Mouse (Mus musculus): ENCODE data around the gene Rnaseh2a.
"Not testable (repeated sequence)": the region's sequence is repeated elsewhere in the genome, so short reads cannot be mapped to it uniquely, and the experiment has no call there.

Gene Rnaseh2a

GRCm38 (mm10) chr8:84928456-84929306 lies 40.9 kb downstream of the Rnaseh2a start:
- DNase-seq: peak; percentile 89

- DNase-seq: no peak
Measured at GRCm38 (mm10) chr8:84927513-84927912, 42.1 kb downstream of the Rnaseh2a start.

- no peak for DNase-seq
Measured at GRCm38 (mm10) chr8:84925557-84925956, 44.0 kb downstream of the Rnaseh2a start.

GRCm38 (mm10) chr8:84921596-84921995 lies 48.0 kb downstream of the Rnaseh2a start:
- DNase-seq: no peak

GRCm38 (mm10) chr8:84918646-84919045 lies 50.9 kb downstream of the Rnaseh2a start:
- DNase-seq: no peak

- no peak for DNase-seq
Measured at GRCm38 (mm10) chr8:84917781-84918180, 51.8 kb downstream of the Rnaseh2a start.

- DNase-seq: no peak
Measured at GRCm38 (mm10) chr8:84915269-84915668, 54.3 kb downstream of the Rnaseh2a start.

- DNase-seq: peak; percentile 64
Measured at GRCm38 (mm10) chr8:84913960-84914359, 55.6 kb downstream of the Rnaseh2a start.

GRCm38 (mm10) chr8:84913502-84913900 lies 56.1 kb downstream of the Rnaseh2a start:
- DNase-seq: no peak

GRCm38 (mm10) chr8:84912895-84913501 lies 56.6 kb downstream of the Rnaseh2a start:
- DNase-seq: peak; percentile 72

- DNase-seq: no peak
Measured at GRCm38 (mm10) chr8:84912391-84912790, 57.2 kb downstream of the Rnaseh2a start.

- DNase-seq: no peak
Measured at GRCm38 (mm10) chr8:84911854-84912253, 57.7 kb downstream of the Rnaseh2a start.

- no peak for DNase-seq
Measured at GRCm38 (mm10) chr8:84910551-84910950, 59.0 kb downstream of the Rnaseh2a start.

- DNase-seq: no peak
Measured at GRCm38 (mm10) chr8:84909949-84910348, 59.6 kb downstream of the Rnaseh2a start.

GRCm38 (mm10) chr8:84909162-84909767 lies 60.3 kb downstream of the Rnaseh2a start:
- no peak for DNase-seq

- peak; percentile 94 for DNase-seq
Measured at GRCm38 (mm10) chr8:84908421-84909161, 61.0 kb downstream of the Rnaseh2a start, which contains the start of gene Dnase2a. TSS of gene Dnase2a (plus strand) at chr8:84908560.

GRCm38 (mm10) chr8:84907979-84908378 lies 61.6 kb downstream of the Rnaseh2a start:
- DNase-seq: not testable (repeated sequence)

- no peak for DNase-seq
Measured at GRCm38 (mm10) chr8:84907493-84907892, 62.1 kb downstream of the Rnaseh2a start.

- no peak for DNase-seq
Measured at GRCm38 (mm10) chr8:84907037-84907436, 62.5 kb downstream of the Rnaseh2a start.
